Mouse (Mus musculus) embryonic fibroblast, embryonic 13.5 days (primary cell): ENCODE measurements at regions not wholly inside any gene's neighbourhood (a gene's known extent, or its start where the extent isn't known, plus 50 kb on each side); places are given as distances from the start of the nearest gene placed in this dataset.

Experiments
- CTCF ChIP-seq: IDR thresholded peaks from 2 replicates; pipeline ENCODE4 v1.5.1; 2011; ENCODE audit warnings: mild to moderate bottlenecking, control low read depth, low read length, moderate library complexity, borderline replicate concordance; ENCODE audit not compliant: insufficient read depth
- POLR2A ChIP-seq: IDR thresholded peaks from 2 replicates; pipeline ENCODE4 v1.6.1; 2011; ENCODE audit warnings: low read depth, mild to moderate bottlenecking, control low read depth, low read length, moderate library complexity

DNA sequence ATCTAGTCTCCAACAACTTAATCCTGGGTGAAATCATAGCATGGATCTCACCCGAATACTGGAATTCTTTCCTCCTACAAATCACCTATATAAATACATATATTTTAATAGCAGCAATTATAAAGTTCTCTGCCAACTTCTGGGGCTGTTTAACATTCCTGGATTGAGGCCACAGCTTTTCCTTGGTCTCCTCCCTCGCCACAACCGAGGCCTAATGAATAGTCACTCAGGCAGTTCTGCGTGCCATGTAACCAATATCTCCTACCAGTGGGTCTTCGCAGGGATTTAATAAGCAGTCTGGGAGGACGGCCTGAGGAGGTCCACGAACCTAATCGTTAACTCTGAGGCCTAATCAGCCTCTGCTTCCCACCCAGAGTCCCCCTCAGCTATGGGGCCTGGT lies 56.9 kb upstream of the Trabd2b start:
- TF ChIP-seq CTCF (no peak), POLR2A (no peak)
